Mouse (Mus musculus) hindbrain, postnatal 0 days (tissue): ENCODE measurements around the gene Mcrip1. TPM values are rescaled to one million over a fixed set of nuclear protein-coding genes. Genes with fewer than 3 reads are reported as not detected.

Experiments
- ATAC-seq: fragments of 200-750 bp; cut with Nextera tagmentation; 2 replicates; pipeline ENCODE4 v1.8.0; 2017; ENCODE audit warnings: mild to moderate bottlenecking, moderate TSS enrichment, moderate library complexity
- DNase-seq: peaks from one replicate; pipeline ENCODE4 v3.0.0-alpha.2; 2015; ENCODE audit warnings: low spot score
- H3K27ac ChIP-seq: fragments of 300-500 bp; sonication (generic); 2 replicates; pipeline ENCODE4 v1.5.1; 2014; ENCODE audit warnings: mild to moderate bottlenecking
- H3K27me3 ChIP-seq: fragments of 300-500 bp; sonication (generic); 2 replicates; pipeline ENCODE4 v1.6.1; 2014; ENCODE audit warnings: low read length, mixed read lengths; ENCODE audit not compliant: insufficient read depth
- H3K36me3 ChIP-seq: fragments of 300-500 bp; sonication (generic); 2 replicates; pipeline ENCODE4 v1.6.1; 2014; ENCODE audit warnings: low read length, mixed read lengths; ENCODE audit not compliant: insufficient read depth
- H3K4me1 ChIP-seq: fragments of 300-500 bp; sonication (generic); 2 replicates; pipeline ENCODE4 v1.6.1; 2014; ENCODE audit warnings: antibody characterized with exemption, low read length, mixed read lengths; ENCODE audit not compliant: insufficient read depth
- H3K4me2 ChIP-seq: fragments of 300-500 bp; sonication (generic); 2 replicates; pipeline ENCODE4 v1.6.1; 2014; ENCODE audit warnings: low read depth, mild to moderate bottlenecking, low read length, moderate library complexity, mixed read lengths
- H3K4me3 ChIP-seq: fragments of 300-500 bp; sonication (generic); 2 replicates; pipeline ENCODE4 v1.5.1; 2014; ENCODE audit warnings: low read length
- H3K9ac ChIP-seq: fragments of 300-500 bp; sonication (generic); replicated peaks from 2 replicates; pipeline ENCODE4 v1.6.1; 2014; ENCODE audit warnings: mild to moderate bottlenecking, low read length, moderate library complexity, mixed read lengths
- H3K9me3 ChIP-seq: fragments of 300-500 bp; sonication (generic); 2 replicates; pipeline ENCODE4 v1.6.1; 2016; ENCODE audit warnings: low read length, mixed read lengths
- CTCF ChIP-seq: IDR thresholded peaks from 2 replicates; pipeline ENCODE4 v1.5.1; 2016; ENCODE audit warnings: antibody characterized with exemption, control low read depth, low read depth
- WGBS: fragments of 180-500 bp; shearing (Covaris S2); extraction: QIAGEN DNeasy Blood & Tissue Kit; methylation state at CpG from one replicate; pipeline ENCODE4 v1.1.7; 2014; 5-methylcytosine and 5-hydroxymethylcytosine counted together
- polyA plus RNA-seq: library from polyadenylated mRNA; unstranded; fragments of >200 nt; fragmentation: Nextera tagmentation; extraction: Ambion mirVana; gene quantifications from 2 replicates; pipeline ENCODE4 v1.2.1, GENCODE M21; 2015
- total RNA-seq: library from RNA; depleted of rRNA; stranded (reverse); fragments of >200 nt; gene quantifications from 2 replicates; pipeline ENCODE4 v1.2.3, GENCODE M21; 2014

The Mcrip1 gene
- total and polyA plus RNA-seq, 2 experiments from 2014 or later: 144 to 257 TPM

DNA sequence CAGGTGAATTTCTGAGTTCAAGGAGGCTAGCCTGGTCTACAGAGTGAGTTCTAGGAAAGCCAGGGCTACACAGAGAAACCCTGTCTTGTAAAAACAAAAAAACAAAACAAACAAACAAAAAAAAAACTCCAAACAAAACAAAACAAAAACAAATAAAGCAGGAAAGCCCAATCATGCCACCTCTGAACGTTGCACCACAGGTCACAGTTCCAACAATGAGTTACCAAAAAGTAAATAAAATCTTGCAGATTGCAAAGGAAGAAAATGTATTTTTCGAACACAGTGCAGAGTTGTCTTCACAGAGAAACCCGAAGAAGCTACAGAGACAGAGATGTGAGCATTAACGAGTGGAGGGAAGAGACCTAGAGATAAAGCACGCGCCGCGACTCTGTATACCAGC is 26.9 kb downstream of the Mcrip1 start:
- no peak overlapping the region for H3K9ac ChIP-seq
- no peak overlapping the region for H3K4me3 ChIP-seq
- no peak for DNase-seq
- H3K27me3 ChIP-seq: 0 out of 2 replicates have a peak, but pooled peaks cover 3% of the 10 kb centered on the region
- no peak for TF ChIP-seq CTCF
- H3K4me2 ChIP-seq: no peak overlapping the region
- 88% methylated on average over 8 of the region's 8 CpGs for WGBS
- H3K36me3 ChIP-seq: no peaks in the 10 kb centered on the region
- H3K9me3 ChIP-seq: no peaks in the 10 kb centered on the region
- no peaks in the 10 kb centered on the region for H3K4me1 ChIP-seq
- H3K27ac ChIP-seq: no peak overlapping the region
- ATAC-seq: no peak

DNA sequence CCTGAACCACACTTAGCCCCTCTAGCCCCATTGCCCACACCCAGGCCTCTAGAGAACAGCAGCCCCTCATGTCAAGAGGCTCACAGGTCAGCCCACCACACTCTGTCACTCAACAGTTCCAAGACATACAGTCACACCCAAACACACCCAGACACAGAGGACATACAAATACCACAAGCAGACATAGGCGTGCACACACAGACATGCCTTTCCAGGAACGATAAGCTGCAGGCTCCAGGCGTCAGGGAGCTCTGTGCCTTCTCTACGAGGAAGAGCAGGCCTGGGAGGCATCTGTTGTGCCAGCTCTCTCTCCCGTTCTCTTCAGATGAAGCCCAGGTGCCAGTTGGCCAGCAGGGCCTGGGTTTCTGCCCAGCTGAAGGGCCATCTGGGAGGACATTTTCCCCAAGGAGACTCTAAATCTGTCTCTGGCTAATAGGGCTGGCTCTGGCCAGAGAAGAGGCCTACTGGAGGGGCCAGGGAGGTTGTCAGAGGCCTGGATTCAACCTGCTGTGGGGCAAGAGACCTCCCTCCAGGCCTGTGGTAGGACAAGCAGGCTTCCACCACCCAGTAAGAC is 28.5 kb downstream of the Mcrip1 start:
- Histone ChIP-seq H3K4me2 (no peak overlapping the region), H3K4me1 (no peaks in the 10 kb centered on the region), H3K4me3 (no peak overlapping the region), H3K9me3 (no peaks in the 10 kb centered on the region), H3K27ac (no peak overlapping the region), H3K9ac (no peak overlapping the region), H3K27me3 (no peaks in the 10 kb centered on the region), H3K36me3 (no peaks in the 10 kb centered on the region)
- WGBS: 60% methylated on average over 5 of the region's 5 CpGs
- peak; percentile 61 for DNase-seq
- no peak for TF ChIP-seq CTCF
- peak; percentile 51; the same call in 1 of the 2 replicates for ATAC-seq

DNA sequence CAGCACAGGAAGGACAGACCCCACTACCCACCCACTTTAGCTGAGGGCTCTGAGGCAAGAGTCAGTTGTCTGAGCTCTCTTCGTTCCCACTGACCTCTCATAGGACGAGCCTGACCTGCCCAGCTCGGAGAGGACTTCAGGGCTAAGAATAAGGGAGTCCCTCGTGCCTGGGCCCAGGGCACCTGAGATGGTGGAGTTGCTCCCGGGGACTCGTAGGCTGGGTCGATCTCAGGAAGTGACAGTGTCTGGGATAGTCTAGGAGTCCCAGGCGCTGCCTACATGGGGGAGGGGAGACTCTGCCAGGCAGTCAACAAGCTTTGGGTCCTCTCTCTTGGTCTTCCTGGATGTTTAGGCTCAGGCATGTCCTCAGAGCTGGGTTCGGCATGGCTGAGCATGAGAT is 29.0 kb downstream of the Mcrip1 start:
- TF ChIP-seq CTCF: no peak
- H3K4me2 ChIP-seq: no peak overlapping the region

DNA sequence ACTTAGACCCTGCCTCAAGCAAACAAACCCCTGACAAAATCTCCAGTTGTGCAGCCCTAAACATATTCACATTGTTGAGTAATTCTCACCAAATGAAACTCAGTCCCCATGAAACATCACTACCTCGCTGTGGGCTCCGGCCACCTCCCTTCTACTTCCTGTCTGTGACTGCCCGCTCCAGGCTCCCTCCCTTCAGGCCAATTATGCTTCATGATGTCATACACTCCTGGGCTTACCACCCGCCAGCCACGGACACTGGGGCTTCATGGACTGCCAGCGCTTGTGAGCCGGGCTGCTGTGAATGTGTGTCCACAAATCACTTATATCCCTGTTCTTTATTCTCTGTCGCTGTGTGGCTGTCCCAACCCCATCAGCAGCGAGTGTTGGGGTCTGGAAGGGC is 29.8 kb downstream of the Mcrip1 start:
- H3K4me3 ChIP-seq: no peak overlapping the region
- no peak for ATAC-seq

More for the DNA sequence above, 29.0 kb downstream of the Mcrip1 start:
- 77% methylated on average over 9 of the region's 9 CpGs for WGBS
- Histone ChIP-seq H3K27me3 (no peaks in the 10 kb centered on the region), H3K4me3 (no peak overlapping the region), H3K27ac (no peak overlapping the region), H3K4me1 (no peaks in the 10 kb centered on the region), H3K9me3 (no peaks in the 10 kb centered on the region), H3K36me3 (no peaks in the 10 kb centered on the region), H3K9ac (no peak overlapping the region)
- no peak for ATAC-seq
- DNase-seq: no peak

DNA sequence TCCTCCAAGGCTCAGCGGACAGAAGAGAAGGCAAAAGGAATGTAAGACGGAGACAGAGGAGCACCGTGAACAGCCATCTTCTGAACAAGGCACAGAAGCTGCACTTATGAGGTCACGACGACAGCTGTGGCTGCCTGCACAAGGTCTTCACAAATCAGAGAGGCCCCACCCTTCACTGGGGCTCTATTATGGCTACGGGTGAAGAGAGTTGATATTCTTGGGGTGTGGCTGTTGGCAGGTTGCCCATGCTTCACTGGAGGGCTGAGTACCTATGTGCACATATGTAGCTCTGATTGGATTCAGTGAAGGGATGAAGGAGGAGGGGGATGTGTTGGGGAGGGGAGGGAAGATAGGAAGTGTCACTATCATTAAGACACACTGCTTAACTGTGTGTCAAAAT is 31.0 kb downstream of the Mcrip1 start:
- TF ChIP-seq CTCF: no peak
- Histone ChIP-seq H3K27ac (no peak overlapping the region), H3K4me2 (no peak overlapping the region), H3K9ac (no peak overlapping the region), H3K4me3 (no peak overlapping the region), H3K27me3 (no peaks in the 10 kb centered on the region), H3K9me3 (no peaks in the 10 kb centered on the region), H3K4me1 (no peaks in the 10 kb centered on the region), H3K36me3 (no peaks in the 10 kb centered on the region)
- DNase-seq: no peak
- ATAC-seq: no peak
- WGBS: 70% methylated on average over 6 of the region's 6 CpGs

More for the DNA sequence above, 29.8 kb downstream of the Mcrip1 start:
- Histone ChIP-seq H3K4me2 (no peak overlapping the region), H3K27me3 (no peaks in the 10 kb centered on the region), H3K9me3 (no peaks in the 10 kb centered on the region), H3K36me3 (no peaks in the 10 kb centered on the region), H3K9ac (no peak overlapping the region), H3K27ac (no peak overlapping the region), H3K4me1 (no peaks in the 10 kb centered on the region)
- 53% methylated on average over 9 of the region's 9 CpGs for WGBS
- DNase-seq: no peak
- TF ChIP-seq CTCF: no peak

DNA sequence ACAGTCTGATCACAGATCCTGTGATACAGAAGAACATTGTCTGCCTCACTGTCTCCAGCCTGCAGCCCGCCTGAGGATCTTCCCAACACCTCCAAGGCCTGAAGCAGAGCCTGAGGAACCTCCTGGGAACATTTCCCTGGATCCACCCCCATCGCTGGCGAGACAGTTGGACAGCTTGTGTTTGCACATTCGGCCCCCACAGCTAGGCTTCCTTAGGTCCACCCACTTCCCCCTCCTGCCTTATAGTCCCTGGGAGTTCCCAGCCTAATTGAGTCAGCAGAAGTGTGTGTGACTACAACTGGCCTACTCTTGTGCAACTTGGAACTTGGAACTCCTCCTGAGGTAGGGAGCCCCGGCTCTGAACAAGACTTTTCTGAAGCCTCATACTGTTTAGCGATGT is 31.5 kb downstream of the Mcrip1 start:
- WGBS: 51% methylated on average over 6 of the region's 6 CpGs
- Histone ChIP-seq H3K27ac (no peak overlapping the region), H3K4me2 (no peak overlapping the region), H3K36me3 (no peaks in the 10 kb centered on the region), H3K9me3 (no peaks in the 10 kb centered on the region), H3K27me3 (no peaks in the 10 kb centered on the region), H3K4me3 (no peak overlapping the region), H3K4me1 (no peaks in the 10 kb centered on the region), H3K9ac (no peak overlapping the region)
- ATAC-seq (no peak), DNase-seq (no peak)
- TF ChIP-seq CTCF: no peak

DNA sequence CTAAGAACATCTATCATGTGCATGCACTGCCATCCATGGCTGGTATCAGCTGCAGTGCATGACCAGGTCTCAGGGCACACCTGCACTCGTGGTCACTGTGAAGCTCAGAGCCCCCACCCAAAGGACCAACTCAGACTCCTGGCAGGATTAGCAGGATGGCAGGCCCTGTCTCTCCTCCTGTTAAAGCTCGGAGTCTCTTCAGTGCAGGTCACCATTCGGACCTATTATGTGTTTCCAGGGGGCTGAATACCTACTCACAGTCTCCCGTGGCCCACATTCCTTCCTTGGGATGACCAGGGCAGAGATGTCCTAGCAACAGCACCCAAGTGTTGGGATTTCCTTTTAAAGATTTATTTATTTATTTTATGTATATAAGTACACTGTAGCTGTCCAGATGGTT is 32.4 kb downstream of the Mcrip1 start:
- 72% methylated on average over 4 of the region's 4 CpGs for WGBS
- Histone ChIP-seq H3K27me3 (no peaks in the 10 kb centered on the region), H3K9me3 (no peaks in the 10 kb centered on the region), H3K27ac (no peak overlapping the region), H3K4me3 (no peak overlapping the region), H3K4me2 (no peak overlapping the region), H3K4me1 (no peaks in the 10 kb centered on the region), H3K36me3 (no peaks in the 10 kb centered on the region), H3K9ac (no peak overlapping the region)
- TF ChIP-seq CTCF: no peak
- no peak for DNase-seq
- no peak for ATAC-seq
